Mouse (Mus musculus) lung, embryonic 16.5 days (tissue): ENCODE results near the gene Tbc1d2. TPM values are rescaled to one million over a fixed set of nuclear protein-coding genes. Genes with fewer than 3 reads are reported as not detected.

ENCODE experiments used
- ATAC-seq: fragments of 200-750 bp; cut with Nextera tagmentation; 2 replicates; pipeline ENCODE4 v1.8.0; 2017; ENCODE audit warnings: low read depth, mild to moderate bottlenecking, moderate library complexity
- H3K27ac ChIP-seq: fragments of 300-500 bp; sonication (generic); 2 replicates; pipeline ENCODE4 v1.5.1; 2014; ENCODE audit warnings: mild to moderate bottlenecking, control low read depth, low read length
- H3K27me3 ChIP-seq: fragments of 300-500 bp; sonication (generic); 2 replicates; pipeline ENCODE4 v1.6.1; 2014; ENCODE audit warnings: low read depth, low read length, mixed read lengths; ENCODE audit not compliant: control insufficient read depth, insufficient read depth
- H3K36me3 ChIP-seq: fragments of 300-500 bp; sonication (generic); 2 replicates; pipeline ENCODE4 v1.6.1; 2014; ENCODE audit warnings: low read length; ENCODE audit not compliant: control insufficient read depth, insufficient read depth
- H3K4me1 ChIP-seq: fragments of 300-500 bp; sonication (generic); replicated peaks from 2 replicates; pipeline ENCODE4 v1.6.1; 2014; ENCODE audit warnings: low read length, mixed read lengths; ENCODE audit not compliant: control insufficient read depth, insufficient read depth
- H3K4me2 ChIP-seq: fragments of 300-500 bp; sonication (generic); 2 replicates; pipeline ENCODE4 v1.6.1; 2014; ENCODE audit warnings: low read depth, low read length, control low read depth
- H3K4me3 ChIP-seq: fragments of 300-500 bp; sonication (generic); 2 replicates; pipeline ENCODE4 v1.5.1; 2014; ENCODE audit warnings: mild to moderate bottlenecking, low read length, control low read depth
- H3K9ac ChIP-seq: fragments of 300-500 bp; sonication (generic); 2 replicates; pipeline ENCODE4 v1.6.1; 2014; ENCODE audit warnings: low read length, control low read depth
- H3K9me3 ChIP-seq: fragments of 300-500 bp; sonication (generic); 2 replicates; pipeline ENCODE4 v1.6.1; 2016; ENCODE audit warnings: low read length; ENCODE audit not compliant: control insufficient read depth
- WGBS: fragments of 180-500 bp; shearing (Covaris S2); extraction: QIAGEN DNeasy Blood & Tissue Kit; methylation state at CpG from one replicate; pipeline ENCODE4 v1.1.7; 2014; 5-methylcytosine and 5-hydroxymethylcytosine counted together
- polyA plus RNA-seq: library from polyadenylated mRNA; unstranded; fragments of >200 nt; fragmentation: Nextera tagmentation; extraction: Ambion mirVana; gene quantifications from 2 replicates; pipeline ENCODE4 v1.2.1, GENCODE M21; 2015

The Tbc1d2 gene
- polyA plus RNA-seq, 1 experiment from 2014 or later = 4.2 TPM

DNA sequence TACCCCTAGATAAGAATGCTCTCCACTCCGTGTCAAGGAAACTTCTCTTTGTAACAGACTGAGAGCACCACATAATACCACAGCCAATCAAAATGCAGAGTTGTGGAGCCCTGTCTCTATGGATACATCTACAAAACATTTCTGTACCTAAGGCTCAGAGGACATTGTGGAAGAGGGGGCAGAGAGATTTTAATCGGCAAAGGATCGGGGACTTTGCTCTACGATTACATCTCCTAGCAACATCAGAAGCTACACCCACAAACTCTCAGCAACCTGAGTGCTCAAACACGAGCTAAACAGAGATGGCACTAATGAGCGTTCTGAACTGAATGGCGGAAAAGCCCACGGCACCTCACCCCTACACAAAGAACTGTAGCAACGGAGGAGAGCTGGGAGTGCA is 78.3 kb downstream of the Tbc1d2 start:
- ATAC-seq = no peak
- Histone ChIP-seq H3K36me3 (no peaks in the 10 kb centered on the region), H3K9me3 (no peaks in the 10 kb centered on the region), H3K4me2 (no peak overlapping the region), H3K4me1 (no peaks in the 10 kb centered on the region), H3K9ac (no peak overlapping the region), H3K27me3 (no peaks in the 10 kb centered on the region), H3K27ac (no peak overlapping the region), H3K4me3 (no peak overlapping the region)
- WGBS = 85% methylated on average over 9 of the region's 9 CpGs

DNA sequence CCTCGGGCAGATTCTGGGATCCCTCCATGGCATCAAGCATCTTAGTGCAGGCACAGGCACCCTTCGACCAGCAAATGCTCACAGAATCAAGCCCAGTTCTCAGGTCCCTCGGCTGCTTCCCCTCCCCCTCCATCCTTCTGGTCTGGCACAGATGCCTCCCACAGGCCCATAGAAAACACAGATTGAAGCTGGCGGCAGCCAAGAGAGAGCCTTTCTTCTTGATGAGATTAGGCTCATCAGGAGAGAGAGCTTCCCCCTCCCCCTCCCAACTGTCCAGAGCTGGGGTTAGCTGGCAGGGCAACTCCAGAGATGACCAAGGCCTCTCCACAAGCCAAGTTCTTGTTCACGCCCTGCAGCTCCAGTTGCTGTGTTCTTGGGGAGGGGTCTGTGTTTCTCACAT is 80.3 kb downstream of the Tbc1d2 start:
- Histone ChIP-seq H3K9me3 (no peaks in the 10 kb centered on the region), H3K27me3 (no peaks in the 10 kb centered on the region), H3K4me3 (no peak overlapping the region), H3K27ac (no peak overlapping the region), H3K4me1 (no peaks in the 10 kb centered on the region), H3K9ac (no peak overlapping the region), H3K4me2 (no peak overlapping the region), H3K36me3 (no peaks in the 10 kb centered on the region)
- ATAC-seq = no peak
- 45% methylated on average over 5 of the region's 5 CpGs for WGBS

DNA sequence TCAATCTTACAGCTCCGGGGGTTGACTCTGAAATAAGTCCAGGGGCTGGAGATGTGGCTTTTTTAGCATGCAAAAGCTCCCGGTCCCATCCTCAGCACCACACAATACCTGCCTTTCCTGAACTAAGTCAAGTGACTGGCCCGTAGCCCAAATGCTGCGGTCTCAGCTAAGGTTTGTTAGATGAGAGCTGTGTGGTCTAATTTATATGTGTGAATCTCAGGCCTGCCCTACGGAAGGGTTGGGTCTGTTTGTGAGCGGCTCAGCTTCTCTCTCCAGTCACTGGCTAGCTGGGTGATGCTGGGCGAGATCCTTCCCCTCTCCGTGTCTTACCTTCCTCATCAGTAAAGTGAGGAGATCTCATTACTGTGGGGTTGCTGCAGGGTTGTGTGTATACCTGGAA is 81.8 kb downstream of the Tbc1d2 start:
- no peaks in the 10 kb centered on the region for H3K9me3 ChIP-seq
- H3K9ac ChIP-seq = no peak overlapping the region
- WGBS = 83% methylated on average over 8 of the region's 8 CpGs
- H3K4me1 ChIP-seq = no peaks in the 10 kb centered on the region
- no peak for ATAC-seq
- no peak overlapping the region for H3K4me3 ChIP-seq
- no peak overlapping the region for H3K4me2 ChIP-seq
- H3K36me3 ChIP-seq = no peaks in the 10 kb centered on the region
- H3K27ac ChIP-seq = no peak overlapping the region
- no peaks in the 10 kb centered on the region for H3K27me3 ChIP-seq

DNA sequence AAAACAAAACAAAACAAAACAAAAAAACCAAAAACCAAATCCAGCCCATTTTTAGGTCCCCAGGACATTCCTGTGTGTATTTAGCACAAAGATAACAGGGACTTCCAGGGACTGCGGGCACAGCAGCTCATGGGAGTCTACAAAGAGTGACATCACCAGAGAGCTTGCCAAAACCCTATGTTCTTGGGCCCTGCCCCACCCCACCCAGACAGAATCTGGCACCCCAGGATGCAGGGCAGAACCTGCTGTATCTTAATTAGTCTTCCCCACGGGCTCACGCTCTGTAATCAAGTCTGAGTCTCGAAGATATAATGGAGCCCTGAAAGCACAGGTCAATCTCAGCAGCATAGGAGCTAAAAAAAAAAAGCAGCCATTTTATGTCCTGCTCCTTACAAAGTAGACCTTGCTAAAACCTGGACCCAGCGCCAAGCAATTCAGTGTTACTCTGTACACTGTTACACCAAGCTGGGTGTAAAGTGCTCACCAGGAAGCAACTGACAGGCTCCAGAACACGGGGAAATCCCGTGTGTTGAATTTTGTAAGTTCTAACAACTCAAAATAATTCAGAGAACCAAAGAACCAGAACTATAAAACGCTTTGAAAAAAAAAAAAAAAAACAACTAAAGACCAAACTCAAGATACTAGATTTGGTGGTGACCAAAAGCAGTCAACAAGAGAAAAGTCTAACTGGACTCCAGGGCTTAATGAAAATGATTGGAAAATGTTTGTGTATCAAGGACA is 82.9 kb downstream of the Tbc1d2 start:
- ATAC-seq = no peak

DNA sequence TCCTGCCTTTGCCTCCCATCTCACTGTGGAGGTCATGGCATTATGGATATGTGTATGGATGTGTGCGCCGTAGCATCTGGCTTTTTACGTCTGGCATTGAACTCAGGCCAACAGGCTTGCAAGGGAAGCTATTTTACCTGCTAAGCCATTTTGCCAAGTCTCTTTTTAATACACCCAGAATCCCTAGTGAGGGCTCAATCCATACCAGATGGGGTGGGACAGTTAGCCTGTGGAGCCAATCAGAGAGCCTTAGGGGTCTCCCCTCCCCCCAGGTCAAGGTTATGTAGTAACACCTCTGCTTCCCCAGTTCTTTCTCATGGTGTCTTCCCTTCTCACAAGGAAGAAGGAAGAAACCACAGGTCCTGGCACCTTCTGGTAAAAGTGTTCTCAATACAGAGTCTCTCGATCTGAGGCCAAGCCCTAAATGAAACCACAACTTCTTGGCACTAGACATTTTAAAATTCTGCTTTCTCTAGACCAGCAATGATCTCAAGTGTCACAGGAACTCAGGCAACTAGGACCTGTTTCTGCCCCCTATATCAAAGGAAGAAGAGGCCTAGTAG is 84.5 kb downstream of the Tbc1d2 start:
- H3K4me1 ChIP-seq = no peaks in the 10 kb centered on the region
- H3K4me2 ChIP-seq = no peak overlapping the region
- WGBS = 80% methylated on average over 4 of the region's 4 CpGs
- H3K36me3 ChIP-seq = no peaks in the 10 kb centered on the region
- no peak overlapping the region for H3K4me3 ChIP-seq
- no peaks in the 10 kb centered on the region for H3K27me3 ChIP-seq
- H3K27ac ChIP-seq = no peak overlapping the region
- ATAC-seq = no peak
- H3K9me3 ChIP-seq = no peaks in the 10 kb centered on the region
- H3K9ac ChIP-seq = no peak overlapping the region

More for the DNA sequence above, 82.9 kb downstream of the Tbc1d2 start:
- Histone ChIP-seq H3K9ac (no peak overlapping the region), H3K4me3 (no peak overlapping the region), H3K27ac (no peak overlapping the region), H3K4me2 (no peak overlapping the region), H3K4me1 (no peaks in the 10 kb centered on the region), H3K36me3 (no peaks in the 10 kb centered on the region), H3K27me3 (no peaks in the 10 kb centered on the region), H3K9me3 (no peaks in the 10 kb centered on the region)
- 74% methylated on average over 8 of the region's 8 CpGs for WGBS

DNA sequence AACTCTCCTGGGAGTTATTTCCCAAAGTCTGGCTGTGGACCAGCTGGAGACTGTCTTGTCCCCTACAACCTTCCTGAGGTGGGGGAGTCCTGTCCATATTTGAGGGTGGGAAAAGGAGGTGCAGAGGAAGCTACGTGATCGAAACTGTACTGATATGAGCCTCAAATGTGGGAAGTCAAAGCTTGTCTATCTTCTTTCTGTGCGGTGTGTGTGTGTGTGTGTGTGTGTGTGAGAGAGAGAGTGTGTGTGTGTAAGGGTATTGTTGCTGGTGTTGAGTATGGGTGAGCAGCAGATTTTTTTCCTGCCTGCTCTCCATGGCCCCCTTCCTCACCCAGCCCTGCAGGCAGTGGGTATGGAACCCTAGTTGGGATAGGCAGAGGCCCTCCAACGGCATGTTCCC is 85.8 kb downstream of the Tbc1d2 start:
- no peak for ATAC-seq
- WGBS = 81% methylated on average over 4 of the region's 4 CpGs
- no peak overlapping the region for H3K27ac ChIP-seq

DNA sequence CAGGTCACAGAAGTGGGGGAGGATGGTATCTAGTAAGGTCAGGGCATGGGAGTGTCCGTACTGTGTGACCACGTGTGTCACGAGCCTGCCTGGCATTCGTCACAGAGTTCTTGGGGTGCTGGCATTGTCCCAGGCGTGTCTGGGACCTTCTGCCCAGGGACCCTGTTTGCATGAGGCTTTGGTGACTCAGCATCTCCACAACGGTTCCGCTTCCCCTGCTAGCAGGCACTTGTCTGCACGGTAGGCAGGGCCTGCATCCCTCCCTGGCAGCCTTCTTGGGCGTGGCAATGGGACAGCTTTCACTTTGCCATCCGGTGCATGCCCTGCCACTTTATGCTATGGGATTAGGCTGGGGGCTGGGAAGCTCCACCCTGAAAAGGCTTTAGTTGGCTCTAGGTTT is 86.2 kb downstream of the Tbc1d2 start:
- H3K27me3 ChIP-seq = no peaks in the 10 kb centered on the region
- no peaks in the 10 kb centered on the region for H3K9me3 ChIP-seq
- H3K4me3 ChIP-seq = no peak overlapping the region
- H3K4me1 ChIP-seq = no peaks in the 10 kb centered on the region
- H3K9ac ChIP-seq = no peak overlapping the region
- WGBS = 57% methylated on average over 10 of the region's 10 CpGs
- ATAC-seq = peak; percentile 38; the same call in 1 of the 2 replicates
- H3K36me3 ChIP-seq = no peaks in the 10 kb centered on the region
- no peak overlapping the region for H3K4me2 ChIP-seq
- H3K27ac ChIP-seq = no peak overlapping the region

More for the DNA sequence above, 85.8 kb downstream of the Tbc1d2 start:
- Histone ChIP-seq H3K9me3 (no peaks in the 10 kb centered on the region), H3K36me3 (no peaks in the 10 kb centered on the region), H3K4me1 (no peaks in the 10 kb centered on the region), H3K27me3 (no peaks in the 10 kb centered on the region), H3K4me3 (no peak overlapping the region), H3K9ac (no peak overlapping the region), H3K4me2 (no peak overlapping the region)

DNA sequence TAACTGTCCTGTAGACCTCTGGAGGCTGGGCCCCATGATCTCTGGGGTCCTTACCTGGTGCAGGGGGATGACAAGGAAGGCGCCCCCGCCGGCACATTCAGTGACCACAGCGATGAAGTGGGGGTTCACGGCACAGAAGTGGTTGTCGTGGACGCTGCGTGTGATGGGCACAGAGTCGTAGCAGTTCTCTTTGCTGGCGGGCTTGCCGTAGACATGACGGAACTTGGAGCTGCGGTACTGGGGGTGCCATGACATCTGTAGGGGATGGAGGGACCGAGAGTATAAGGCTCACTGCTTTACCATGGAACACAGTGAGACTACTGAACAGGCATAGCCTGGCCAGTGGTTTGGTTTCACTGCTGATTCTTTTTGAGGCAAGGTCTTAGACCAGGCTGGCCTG is 87.2 kb downstream of the Tbc1d2 start:
- Histone ChIP-seq H3K27ac (no peak overlapping the region), H3K9ac (no peak overlapping the region), H3K4me2 (no peak overlapping the region), H3K27me3 (no peaks in the 10 kb centered on the region), H3K36me3 (no peaks in the 10 kb centered on the region), H3K9me3 (no peaks in the 10 kb centered on the region), H3K4me3 (no peak overlapping the region), H3K4me1 (no peaks in the 10 kb centered on the region)
- WGBS = 94% methylated on average over 14 of the region's 14 CpGs
- ATAC-seq = no peak

DNA sequence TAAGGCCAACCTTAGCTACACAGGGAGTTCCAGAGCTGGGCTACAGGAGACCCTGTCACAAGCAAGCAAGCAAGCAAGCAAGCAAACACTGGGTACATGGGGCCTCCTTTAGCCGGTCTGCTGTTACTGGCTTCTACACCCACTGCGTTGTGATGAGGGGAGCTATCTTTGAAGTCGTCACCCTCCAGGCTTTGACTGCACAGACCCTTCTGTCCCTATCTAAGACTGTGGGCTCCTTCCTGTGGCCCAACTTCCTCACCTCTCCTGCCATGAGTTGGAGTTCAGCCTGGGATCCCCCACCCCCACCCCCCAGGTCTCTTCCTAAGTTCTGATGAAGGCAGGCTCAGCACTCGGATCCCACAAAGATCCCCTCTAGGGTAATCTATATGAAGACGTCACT is 88.0 kb downstream of the Tbc1d2 start:
- no peak overlapping the region for H3K4me3 ChIP-seq
- H3K36me3 ChIP-seq = no peaks in the 10 kb centered on the region
- H3K9me3 ChIP-seq = no peaks in the 10 kb centered on the region
- ATAC-seq = no peak
- no peak overlapping the region for H3K4me2 ChIP-seq
- no peak overlapping the region for H3K9ac ChIP-seq
- H3K27me3 ChIP-seq = no peaks in the 10 kb centered on the region
- no peaks in the 10 kb centered on the region for H3K4me1 ChIP-seq
- no peak overlapping the region for H3K27ac ChIP-seq
- 72% methylated on average over 5 of the region's 5 CpGs for WGBS
